Mouse (Mus musculus) hindbrain, embryonic 12.5 days (tissue): ENCODE data around the gene Olfr368. TPM values are rescaled to one million over a fixed set of nuclear protein-coding genes. Genes with fewer than 3 reads are reported as not detected.

Experiments
- ATAC-seq: fragments of 200-750 bp; cut with Nextera tagmentation; 2 replicates; pipeline ENCODE4 v1.8.0; 2017; ENCODE audit warnings: moderate TSS enrichment; ENCODE audit not compliant: low FRiP score
- H3K27ac ChIP-seq: fragments of 300-500 bp; sonication (generic); 2 replicates; pipeline ENCODE4 v1.5.1; 2016; ENCODE audit warnings: mild to moderate bottlenecking
- H3K27me3 ChIP-seq: fragments of 300-500 bp; sonication (generic); 2 replicates; pipeline ENCODE4 v1.6.1; 2016; ENCODE audit warnings: mild to moderate bottlenecking
- H3K36me3 ChIP-seq: fragments of 300-500 bp; sonication (generic); 2 replicates; pipeline ENCODE4 v1.6.1; 2016; ENCODE audit warnings: mild to moderate bottlenecking
- H3K4me1 ChIP-seq: fragments of 300-500 bp; sonication (generic); 2 replicates; pipeline ENCODE4 v1.6.1; 2016
- H3K4me2 ChIP-seq: fragments of 300-500 bp; sonication (generic); replicated peaks from 2 replicates; pipeline ENCODE4 v1.6.1; 2016; ENCODE audit warnings: mild to moderate bottlenecking
- H3K4me3 ChIP-seq: fragments of 300-500 bp; sonication (generic); 2 replicates; pipeline ENCODE4 v1.5.1; 2016; ENCODE audit warnings: mild to moderate bottlenecking
- H3K9ac ChIP-seq: fragments of 300-500 bp; sonication (generic); 2 replicates; pipeline ENCODE4 v1.6.1; 2016; ENCODE audit warnings: mild to moderate bottlenecking, moderate library complexity
- H3K9me3 ChIP-seq: fragments of 300-500 bp; sonication (generic); replicated peaks from 2 replicates; pipeline ENCODE4 v1.6.1; 2016; ENCODE audit warnings: mild to moderate bottlenecking
- WGBS: fragments of 180-500 bp; shearing (Covaris S2); methylation state at CpG from one replicate; pipeline ENCODE4 v1.1.7; 2016; 5-methylcytosine and 5-hydroxymethylcytosine counted together
- polyA plus RNA-seq: library from polyadenylated mRNA; unstranded; fragments of >200 nt; fragmentation: Nextera tagmentation; extraction: Ambion mirVana; gene quantifications from 2 replicates; pipeline ENCODE4 v1.2.1, GENCODE M21; 2016

The Olfr368 gene
- not detected in 2 replicates for polyA plus RNA-seq

DNA sequence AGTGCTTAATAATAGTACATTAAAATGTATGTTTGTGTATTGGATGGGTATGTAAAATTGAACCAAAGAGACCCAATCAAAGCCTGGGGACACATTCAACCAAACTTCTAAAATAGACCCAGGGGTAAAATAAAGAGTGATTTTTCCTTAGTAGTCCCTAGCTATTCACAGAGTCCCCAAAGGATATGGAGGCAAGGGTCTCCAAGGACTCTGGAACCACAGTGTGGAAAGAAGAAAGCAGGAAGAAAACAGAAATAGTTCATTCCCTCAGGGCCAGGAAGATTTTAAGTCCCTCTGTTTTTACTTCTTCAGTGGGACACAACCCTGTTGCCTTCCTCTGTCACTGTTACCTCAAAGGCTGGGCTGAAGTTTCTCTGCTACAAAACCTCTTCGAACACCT is at the start of gene Olfr368:
Olfr368 (plus strand) TSS at position 301 of the 400 bp plus-strand sequence.
- Histone ChIP-seq H3K9ac (no peak within 1 kb of the TSS), H3K4me1 (no peaks in the 10 kb centered on the region), H3K36me3 (no peaks in the 10 kb centered on the region), H3K27ac (no peak within 1 kb of the TSS), H3K27me3 (no peaks in the 10 kb centered on the region), H3K4me3 (no peak within 1 kb of the TSS), H3K9me3 (no peaks in the 10 kb centered on the region), H3K4me2 (no peak within 1 kb of the TSS)
- ATAC-seq, result no peak
- 82% methylated on average over 1 of the region's 1 CpGs for WGBS

DNA sequence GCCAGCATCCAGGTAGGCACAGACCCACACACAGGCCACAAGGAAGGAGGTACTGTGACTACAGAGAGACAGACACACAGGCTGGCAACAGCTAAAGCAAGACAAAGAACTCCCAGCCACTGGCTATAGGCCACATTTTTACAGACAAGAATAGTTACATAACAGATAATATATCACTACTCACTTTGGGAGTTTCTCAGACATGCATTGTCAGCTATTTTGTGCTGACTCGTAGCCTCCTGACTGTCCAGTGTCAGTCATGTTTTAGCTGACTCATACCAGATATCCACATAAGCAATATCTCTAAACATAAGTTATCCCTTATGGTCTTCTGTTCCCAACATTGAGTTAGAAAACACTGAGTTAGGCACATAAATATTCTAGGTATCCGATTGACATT is 7.0 kb downstream of the Olfr368 start:
- Histone ChIP-seq H3K4me3 (no peak overlapping the region), H3K9ac (no peak overlapping the region), H3K4me1 (no peaks in the 10 kb centered on the region), H3K27ac (no peak overlapping the region), H3K27me3 (no peaks in the 10 kb centered on the region), H3K36me3 (no peaks in the 10 kb centered on the region), H3K9me3 (no peaks in the 10 kb centered on the region), H3K4me2 (no peak overlapping the region)
- no peak for ATAC-seq
- 82% methylated on average over 2 of the region's 2 CpGs for WGBS

DNA sequence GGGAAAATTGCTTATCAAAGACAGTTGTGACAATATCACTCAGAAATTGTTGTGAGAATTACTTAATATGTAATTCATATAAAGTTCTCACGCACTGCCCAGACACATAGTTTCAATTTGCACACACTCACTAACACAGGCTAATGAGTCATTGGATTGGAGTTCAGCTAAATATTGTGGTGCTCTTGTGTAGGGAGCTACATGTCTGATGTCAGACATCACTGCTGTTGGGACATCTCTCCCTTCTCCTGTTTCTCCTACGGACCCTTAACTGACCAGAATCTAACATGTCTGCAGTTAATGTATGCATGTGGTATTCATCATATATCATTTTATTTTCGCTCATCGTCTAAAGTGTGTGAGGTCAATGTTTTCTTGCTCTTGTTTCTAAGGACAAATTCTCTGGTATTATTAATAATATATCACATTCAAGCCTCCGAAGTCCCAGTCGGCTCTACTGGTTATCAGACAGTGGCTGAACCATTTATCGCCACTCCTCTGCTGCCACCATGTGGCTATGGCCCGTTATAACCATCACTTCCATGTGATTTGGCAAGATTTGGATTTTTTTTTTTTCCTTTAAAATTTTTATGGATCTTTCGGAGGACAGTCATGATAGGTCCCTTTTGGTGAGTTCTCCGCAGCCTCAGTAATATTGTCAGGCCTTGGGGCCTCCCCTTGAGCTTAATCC is 12.3 kb downstream of the Olfr368 start:
- no peak overlapping the region for H3K4me3 ChIP-seq
- no peak overlapping the region for H3K4me2 ChIP-seq
- no peaks in the 10 kb centered on the region for H3K36me3 ChIP-seq
- H3K27ac ChIP-seq, result no peak overlapping the region
- no peaks in the 10 kb centered on the region for H3K4me1 ChIP-seq
- no peak overlapping the region for H3K9ac ChIP-seq
- 63% methylated on average over 10 of the region's 10 CpGs for WGBS
- H3K27me3 ChIP-seq, result no peaks in the 10 kb centered on the region
- H3K9me3 ChIP-seq, result no peaks in the 10 kb centered on the region
- ATAC-seq, result no peak

DNA sequence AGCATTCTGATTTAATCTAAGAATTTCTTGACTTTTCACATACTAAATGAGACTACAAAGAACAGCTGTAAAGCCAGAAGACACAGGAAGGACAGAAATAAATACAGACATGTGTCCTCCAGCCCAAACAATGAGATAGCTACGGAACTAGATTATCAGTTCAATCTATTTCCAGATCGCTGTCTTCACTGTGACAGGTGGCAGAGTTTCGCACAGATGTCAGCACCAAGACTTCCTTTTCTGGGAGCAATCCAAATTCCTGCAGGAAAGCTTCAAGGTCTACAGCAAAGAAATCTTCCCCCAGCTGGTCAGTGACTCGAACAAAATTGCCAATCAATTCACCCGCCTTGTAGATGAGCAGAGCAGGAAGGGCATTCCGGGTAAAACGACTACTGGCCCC is 25.4 kb downstream of the Olfr368 start:
- 88% methylated on average over 7 of the region's 7 CpGs for WGBS
- H3K27me3 ChIP-seq, result no peaks in the 10 kb centered on the region
- no peak overlapping the region for H3K27ac ChIP-seq
- H3K4me2 ChIP-seq, result no peak overlapping the region
- no peaks in the 10 kb centered on the region for H3K9me3 ChIP-seq
- H3K9ac ChIP-seq, result no peak overlapping the region
- no peak for ATAC-seq
- peaks cover 63% of the 10 kb centered on the region for H3K36me3 ChIP-seq
- H3K4me3 ChIP-seq, result no peak overlapping the region
- no peaks in the 10 kb centered on the region for H3K4me1 ChIP-seq

DNA sequence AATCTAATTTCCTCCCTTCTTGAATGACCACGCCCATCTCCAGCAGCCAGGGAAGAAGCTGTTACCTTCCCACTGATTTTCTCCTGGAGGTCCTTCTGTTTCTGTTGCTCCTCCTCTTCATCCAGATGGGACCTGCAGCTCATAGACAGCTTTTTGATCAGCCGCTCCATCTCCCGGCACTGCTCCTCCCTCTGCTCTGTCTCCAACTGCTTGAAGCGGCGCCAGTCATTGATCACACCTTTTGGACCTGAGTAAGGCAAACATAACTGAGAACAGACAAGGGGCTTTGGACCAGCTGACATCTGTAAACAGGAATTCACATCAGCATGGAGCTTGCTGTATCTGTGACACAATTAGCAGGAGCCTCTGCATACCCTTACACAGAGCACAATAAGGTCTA is 29.3 kb downstream of the Olfr368 start:
- peaks cover 60% of the 10 kb centered on the region for H3K36me3 ChIP-seq
- H3K9ac ChIP-seq, result no peak overlapping the region
- H3K4me3 ChIP-seq, result no peak overlapping the region
- H3K27ac ChIP-seq, result no peak overlapping the region
- no peak overlapping the region for H3K4me2 ChIP-seq
- no peaks in the 10 kb centered on the region for H3K27me3 ChIP-seq
- 93% methylated on average over 5 of the region's 5 CpGs for WGBS
- no peak for ATAC-seq
- H3K4me1 ChIP-seq, result peaks cover 11% of the 10 kb centered on the region
- H3K9me3 ChIP-seq, result no peaks in the 10 kb centered on the region

DNA sequence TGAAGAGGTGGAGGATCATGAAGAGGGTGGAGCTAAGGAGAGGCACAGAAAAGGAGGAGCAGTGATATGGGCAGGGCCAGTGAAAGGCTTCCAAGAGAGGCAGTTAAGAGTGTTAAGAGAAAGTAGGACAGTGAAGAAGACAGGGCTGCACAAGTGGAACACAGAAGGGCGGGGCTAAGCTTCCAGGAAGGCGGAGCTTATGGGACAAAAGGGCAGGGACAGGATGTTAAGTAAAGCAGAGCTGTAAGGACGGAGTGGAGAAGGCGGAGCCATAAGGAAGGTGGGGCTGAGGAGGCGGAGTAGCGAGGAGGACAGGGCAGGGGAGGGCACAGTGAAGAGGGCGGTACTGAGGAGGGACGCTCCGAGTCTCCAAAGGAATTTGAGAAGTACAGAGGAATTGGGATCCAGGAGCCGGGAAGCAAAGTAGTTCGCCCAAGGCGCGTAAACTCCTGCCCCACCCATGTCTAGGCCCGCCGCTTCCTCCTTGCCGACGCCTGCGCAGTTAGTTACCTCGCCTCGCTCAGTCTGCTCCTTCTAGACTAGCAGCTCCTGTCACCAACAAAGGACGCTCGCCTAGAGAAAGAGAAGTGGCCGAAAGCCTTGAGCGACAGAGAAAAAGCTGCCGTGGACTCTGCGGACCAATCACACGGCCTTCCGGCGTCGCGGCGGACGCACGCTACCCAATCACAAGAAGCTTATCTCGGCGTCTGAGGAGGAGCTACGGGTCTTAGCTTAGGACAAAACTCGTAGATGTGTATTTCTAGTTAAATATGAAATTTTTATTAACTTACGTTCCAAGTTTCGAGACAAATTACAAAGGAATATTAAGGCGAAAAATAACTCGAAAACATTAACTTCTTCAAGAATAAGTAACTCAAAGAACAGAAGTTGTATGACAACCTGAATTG is 32.6 kb downstream of the Olfr368 start, which contains the start of gene Pdcl:
Pdcl (minus strand) TSS at position 700 of the 908 bp plus-strand sequence.
- peak; percentile 98 for ATAC-seq
- Histone ChIP-seq H3K4me1 (peaks cover 11% of the 10 kb centered on the region), H3K27me3 (no peaks in the 10 kb centered on the region), H3K4me3 (peak within 1 kb of the TSS; percentile 67), H3K36me3 (peaks cover 30% of the 10 kb centered on the region), H3K9me3 (no peaks in the 10 kb centered on the region), H3K9ac (peak within 1 kb of the TSS; percentile 70), H3K27ac (peak within 1 kb of the TSS; percentile 91), H3K4me2 (peak within 1 kb of the TSS; percentile 73)
- under 1% methylated on average over 42 of the region's 42 CpGs for WGBS

DNA sequence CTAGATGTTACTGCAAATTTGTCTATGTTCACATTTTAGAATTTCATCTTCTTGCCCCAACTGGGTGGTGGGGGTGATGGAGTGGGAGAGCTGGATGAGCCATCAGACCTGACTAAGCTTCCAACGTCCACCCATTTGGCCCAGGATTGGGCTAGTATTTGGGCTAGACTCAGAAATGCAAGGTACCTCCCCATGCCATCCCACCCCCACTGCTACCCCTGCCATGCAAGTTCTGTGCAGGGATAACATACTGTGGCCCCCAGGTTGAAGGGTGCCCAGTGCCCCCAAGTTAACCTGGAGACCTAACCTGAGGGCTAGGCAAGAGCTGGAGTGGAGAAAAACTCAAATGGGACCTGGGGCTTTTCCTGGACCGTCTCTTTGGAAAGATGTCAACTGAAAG is 33.6 kb downstream of the Olfr368 start:
- Histone ChIP-seq H3K4me1 (peaks cover 11% of the 10 kb centered on the region), H3K4me3 (no peak overlapping the region), H3K27ac (no peak overlapping the region), H3K9me3 (no peaks in the 10 kb centered on the region), H3K36me3 (peaks cover 20% of the 10 kb centered on the region), H3K27me3 (no peaks in the 10 kb centered on the region), H3K4me2 (peak overlapping the region; percentile 73; the same call in 1 of the 2 replicates), H3K9ac (no peak overlapping the region)
- 95% methylated on average over 2 of the region's 2 CpGs for WGBS
- no peak for ATAC-seq

DNA sequence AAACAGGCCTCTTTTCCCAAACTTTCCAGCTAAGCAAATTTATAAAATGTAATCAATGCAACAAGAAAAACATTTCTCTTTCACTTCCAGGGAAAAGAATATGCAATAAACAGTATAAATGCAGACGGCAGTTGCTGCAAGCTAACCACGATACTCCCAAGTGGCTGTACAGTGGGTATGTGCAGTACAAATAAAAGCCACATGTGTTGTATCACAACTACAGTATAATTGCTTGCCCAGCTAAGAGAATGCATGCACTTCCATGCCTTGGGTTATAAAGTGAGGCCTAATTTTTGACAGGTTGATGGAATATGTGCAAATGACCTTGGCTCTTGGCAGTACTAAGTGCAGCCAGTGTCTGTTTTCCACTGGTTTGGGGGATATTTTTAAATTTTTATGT is 44.3 kb downstream of the Olfr368 start:
- Histone ChIP-seq H3K9ac (no peak overlapping the region), H3K4me1 (no peaks in the 10 kb centered on the region), H3K4me2 (no peak overlapping the region), H3K27ac (no peak overlapping the region), H3K36me3 (peaks cover 10% of the 10 kb centered on the region), H3K27me3 (no peaks in the 10 kb centered on the region), H3K4me3 (no peak overlapping the region), H3K9me3 (no peaks in the 10 kb centered on the region)
- no peak for ATAC-seq
- WGBS, result 88% methylated on average over 2 of the region's 2 CpGs

DNA sequence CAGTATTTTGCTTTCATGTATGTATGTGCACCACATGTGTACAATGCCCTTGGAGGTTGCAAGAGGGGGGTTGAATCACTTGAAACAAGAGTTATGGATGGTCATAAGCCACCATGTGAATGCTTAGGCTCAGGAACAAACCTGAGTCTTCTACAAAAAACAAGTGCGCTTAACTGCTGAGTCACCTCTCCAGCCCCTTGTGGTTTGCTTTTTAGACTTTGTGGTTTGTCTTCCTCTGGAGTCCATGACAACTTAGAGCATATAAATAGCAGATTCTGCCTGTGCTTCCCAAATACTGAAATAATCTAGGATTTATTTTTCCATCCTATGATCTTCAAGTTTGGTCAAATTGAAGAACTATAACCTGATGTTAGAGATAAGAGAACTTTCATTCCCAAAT is 49.7 kb downstream of the Olfr368 start:
- no peak overlapping the region for H3K4me2 ChIP-seq
- no peak for ATAC-seq
- H3K4me1 ChIP-seq, result no peaks in the 10 kb centered on the region
- no peaks in the 10 kb centered on the region for H3K27me3 ChIP-seq
- peaks cover 26% of the 10 kb centered on the region for H3K36me3 ChIP-seq
- WGBS, result 97% methylated on average over 1 of the region's 1 CpGs
- no peaks in the 10 kb centered on the region for H3K9me3 ChIP-seq
- H3K27ac ChIP-seq, result no peak overlapping the region
- H3K4me3 ChIP-seq, result no peak overlapping the region
- H3K9ac ChIP-seq, result no peak overlapping the region

DNA sequence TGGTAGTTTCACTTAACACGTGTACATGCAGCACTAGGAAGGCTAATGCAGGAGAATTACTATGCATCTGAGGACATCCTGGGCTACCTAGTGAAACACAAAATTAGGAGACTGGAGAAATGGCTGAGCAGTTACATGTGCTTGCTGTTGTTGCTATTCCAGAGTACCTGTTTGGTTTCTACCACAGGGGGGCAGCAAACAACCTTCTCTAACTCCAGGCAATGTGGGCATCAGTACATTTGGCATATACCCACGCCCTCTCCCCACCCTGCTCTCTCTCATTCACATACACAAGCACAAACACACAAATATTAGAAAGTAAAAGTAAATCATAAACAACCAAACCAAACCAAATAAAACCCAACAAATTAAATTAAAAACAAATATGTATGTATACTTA is 53.9 kb downstream of the Olfr368 start:
- ATAC-seq, result no peak
- Histone ChIP-seq H3K9me3 (no peaks in the 10 kb centered on the region), H3K27ac (no peak overlapping the region), H3K4me1 (no peaks in the 10 kb centered on the region), H3K27me3 (no peaks in the 10 kb centered on the region), H3K36me3 (peaks cover 33% of the 10 kb centered on the region), H3K4me2 (no peak overlapping the region), H3K4me3 (no peak overlapping the region), H3K9ac (no peak overlapping the region)
- 66% methylated on average over 2 of the region's 2 CpGs for WGBS
